Mouse (Mus musculus): ENCODE data around the gene Gm20532.
A peak's percentile ranks its signal among the peaks of the same experiment; 100 is the strongest.

Gm20532 gene

DNA sequence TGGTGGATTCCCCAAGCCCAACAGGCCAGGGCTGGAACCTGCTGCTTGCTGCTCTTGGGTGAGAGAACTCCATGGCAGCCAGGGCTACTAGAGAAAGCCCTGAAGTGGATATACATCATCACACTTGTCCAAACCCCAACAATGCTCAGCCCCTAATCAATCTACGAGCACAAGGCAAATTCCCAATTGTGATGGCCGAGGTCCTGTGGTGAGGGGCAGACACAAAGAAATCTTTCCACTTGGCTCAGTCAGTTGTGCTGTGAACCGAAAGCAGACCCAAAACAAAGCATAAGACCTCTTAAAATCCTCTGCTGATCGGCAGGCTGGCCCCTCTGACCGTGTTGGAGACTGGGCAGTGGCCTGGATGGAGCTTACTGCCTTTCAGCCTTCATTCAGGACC is 11.6 kb upstream of the Gm20532 start:
- DNase-seq = no peak

DNA sequence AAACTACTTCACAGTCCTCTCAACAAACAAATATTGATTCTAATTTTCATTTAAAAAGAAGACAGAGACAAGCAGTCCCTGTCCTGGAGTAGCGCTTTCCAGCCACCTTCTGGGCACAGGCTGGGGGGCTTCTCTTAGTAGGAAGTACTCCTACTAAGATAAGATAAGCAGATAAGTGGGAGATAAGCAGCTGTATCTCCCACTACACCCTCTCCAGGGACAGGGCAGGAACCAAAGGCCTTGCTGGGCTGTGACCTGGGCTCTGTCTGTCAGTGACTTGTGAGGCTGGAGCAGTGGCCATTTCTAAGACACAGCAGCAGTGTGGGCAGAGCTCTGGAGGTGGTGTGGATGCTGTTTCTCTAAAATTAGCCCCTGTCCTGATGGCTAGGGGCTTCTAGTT is 11.1 kb upstream of the Gm20532 start:
- DNase-seq = no peak

GRCm38 (mm10) chr2:26575865-26576264 is 10.6 kb upstream of the Gm20532 start:
- DNase-seq = no peak

- DNase-seq = no peak
Measured at GRCm38 (mm10) chr2:26576462-26576861, 10.0 kb upstream of the Gm20532 start.

DNA sequence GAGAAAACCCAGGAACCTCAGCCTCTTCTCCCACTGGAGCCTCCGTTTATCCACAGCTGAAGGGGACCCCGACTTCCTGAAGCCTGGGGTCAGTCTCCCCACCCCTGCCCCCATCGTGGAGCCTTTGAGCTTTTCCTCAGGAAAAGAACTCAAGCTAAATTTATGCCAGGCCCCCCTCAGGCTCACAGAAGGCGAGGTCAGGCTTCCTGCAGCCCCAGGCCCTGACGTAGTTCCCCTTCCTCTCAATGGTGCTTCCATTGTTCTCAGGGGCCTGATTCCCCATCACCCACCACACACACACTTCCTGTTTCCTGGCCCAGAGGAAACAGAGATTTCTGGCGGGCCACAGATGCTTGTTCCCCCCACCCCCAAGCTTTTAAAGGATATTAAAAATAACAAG is 8.1 kb upstream of the Gm20532 start:
- peak; percentile 30 for DNase-seq

- DNase-seq = no peak
Measured at GRCm38 (mm10) chr2:26579714-26580113, 6.7 kb upstream of the Gm20532 start, which contains the start of gene Egfl7. Egfl7 (plus strand) TSS chr2:26580014.

GRCm38 (mm10) chr2:26580751-26581150 is 5.7 kb upstream of the Gm20532 start:
- DNase-seq = no peak

GRCm38 (mm10) chr2:26582203-26582602 is 4.2 kb upstream of the Gm20532 start:
- DNase-seq = no peak

- no peak for DNase-seq
Measured at GRCm38 (mm10) chr2:26582741-26583140, 3.7 kb upstream of the Gm20532 start.

- no peak for DNase-seq
Measured at GRCm38 (mm10) chr2:26583640-26584039, 2.8 kb upstream of the Gm20532 start.

- no peak for DNase-seq
Measured at GRCm38 (mm10) chr2:26585713-26586112, 726 bp upstream of the Gm20532 start.

GRCm38 (mm10) chr2:26587044-26587405 is 586 bp downstream of the Gm20532 start:
- peak; percentile 58 for DNase-seq

DNA sequence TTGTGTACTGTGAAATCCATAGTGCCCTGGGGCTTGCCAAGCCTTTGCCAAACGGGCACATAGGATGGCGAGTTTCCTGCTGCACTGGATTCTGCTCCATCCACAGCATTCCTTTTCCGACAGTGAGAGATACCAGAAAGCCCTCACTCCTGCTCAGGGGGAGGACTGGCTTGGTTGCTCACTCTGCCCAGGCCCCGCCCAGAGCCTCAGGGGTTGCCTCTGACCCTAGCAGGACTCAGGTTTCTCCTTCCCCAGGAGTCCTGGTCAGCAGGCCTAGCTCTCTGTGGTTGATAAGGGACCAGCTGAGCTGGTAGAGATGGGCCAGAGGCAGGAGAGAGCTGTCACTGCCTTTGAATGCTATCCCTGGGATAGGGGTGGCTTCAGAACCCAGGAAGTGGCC is 2.1 kb downstream of the Gm20532 start:
- no peak for DNase-seq

DNA sequence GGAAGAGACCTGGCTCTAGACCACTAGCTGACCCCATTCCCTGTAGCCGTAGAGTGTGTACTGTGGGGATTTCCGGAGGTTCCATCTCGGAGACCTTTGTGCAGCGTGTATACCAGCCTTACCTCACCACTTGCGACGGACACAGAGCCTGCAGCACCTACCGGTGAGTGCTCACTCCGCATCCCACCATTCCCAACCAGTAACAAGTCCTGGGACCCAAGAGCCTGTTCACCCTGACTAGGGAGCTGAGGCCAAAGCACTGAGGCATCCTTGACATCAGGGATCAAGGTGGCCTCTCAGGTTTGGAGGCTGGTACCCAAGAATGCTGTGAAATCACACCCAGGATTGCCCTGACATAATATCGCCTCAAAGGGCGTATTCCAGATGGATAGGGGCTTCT is 2.8 kb downstream of the Gm20532 start:
- no peak for DNase-seq

DNA sequence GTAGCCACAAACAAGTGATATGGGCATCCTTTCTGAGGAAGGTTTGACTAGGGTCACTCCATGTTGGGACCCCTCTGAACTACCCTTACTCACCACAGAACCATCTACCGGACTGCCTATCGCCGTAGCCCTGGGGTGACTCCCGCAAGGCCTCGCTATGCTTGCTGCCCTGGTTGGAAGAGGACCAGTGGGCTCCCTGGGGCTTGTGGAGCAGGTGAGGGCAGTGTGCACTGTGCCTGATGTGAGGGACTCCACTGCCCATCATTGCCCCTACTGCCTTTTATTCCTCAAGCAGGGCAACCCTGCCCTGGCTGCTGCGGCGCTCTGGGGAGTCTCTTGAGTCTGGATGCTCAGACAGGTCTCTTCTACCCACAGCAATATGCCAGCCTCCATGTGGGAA is 3.8 kb downstream of the Gm20532 start:
- DNase-seq = no peak

DNA sequence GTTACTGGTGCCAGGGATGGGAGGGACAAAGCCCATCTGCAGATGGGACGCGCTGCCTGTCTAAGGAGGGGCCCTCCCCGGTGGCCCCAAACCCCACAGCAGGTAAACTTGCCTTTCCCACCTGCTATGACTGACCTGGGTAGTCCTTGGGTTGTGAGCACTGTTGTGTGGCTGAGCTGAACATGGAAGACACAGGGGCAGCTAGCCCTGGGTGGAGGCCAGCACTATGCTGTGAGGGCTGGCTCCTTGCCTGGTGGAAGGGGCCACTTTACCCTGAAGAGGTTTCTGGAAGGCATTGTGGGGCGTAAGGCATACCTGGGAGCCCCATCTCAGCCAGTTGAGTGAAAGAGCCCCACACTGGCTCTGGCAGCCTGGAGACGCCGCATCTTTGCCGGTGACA is 4.5 kb downstream of the Gm20532 start:
- no peak for DNase-seq

DNA sequence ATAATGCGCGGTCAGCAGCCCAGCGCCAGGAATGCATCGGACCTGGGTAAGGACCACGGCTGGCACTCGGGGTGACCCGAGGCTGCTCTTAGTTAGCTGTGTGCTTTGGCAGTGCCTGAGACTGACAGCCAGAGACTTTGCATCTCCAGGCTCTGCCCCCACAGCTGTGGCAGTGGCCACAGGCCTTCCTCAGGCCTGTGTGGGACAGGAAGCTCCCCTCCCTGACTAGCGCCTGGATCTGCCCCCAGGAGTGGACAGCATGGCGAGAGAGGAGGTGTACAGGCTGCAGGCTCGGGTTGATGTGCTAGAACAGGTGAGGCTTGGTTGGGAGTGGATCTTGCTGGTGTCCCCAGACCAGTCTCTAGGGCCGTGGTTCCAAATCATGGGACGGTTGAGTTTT is 5.0 kb downstream of the Gm20532 start:
- no peak for DNase-seq

DNA sequence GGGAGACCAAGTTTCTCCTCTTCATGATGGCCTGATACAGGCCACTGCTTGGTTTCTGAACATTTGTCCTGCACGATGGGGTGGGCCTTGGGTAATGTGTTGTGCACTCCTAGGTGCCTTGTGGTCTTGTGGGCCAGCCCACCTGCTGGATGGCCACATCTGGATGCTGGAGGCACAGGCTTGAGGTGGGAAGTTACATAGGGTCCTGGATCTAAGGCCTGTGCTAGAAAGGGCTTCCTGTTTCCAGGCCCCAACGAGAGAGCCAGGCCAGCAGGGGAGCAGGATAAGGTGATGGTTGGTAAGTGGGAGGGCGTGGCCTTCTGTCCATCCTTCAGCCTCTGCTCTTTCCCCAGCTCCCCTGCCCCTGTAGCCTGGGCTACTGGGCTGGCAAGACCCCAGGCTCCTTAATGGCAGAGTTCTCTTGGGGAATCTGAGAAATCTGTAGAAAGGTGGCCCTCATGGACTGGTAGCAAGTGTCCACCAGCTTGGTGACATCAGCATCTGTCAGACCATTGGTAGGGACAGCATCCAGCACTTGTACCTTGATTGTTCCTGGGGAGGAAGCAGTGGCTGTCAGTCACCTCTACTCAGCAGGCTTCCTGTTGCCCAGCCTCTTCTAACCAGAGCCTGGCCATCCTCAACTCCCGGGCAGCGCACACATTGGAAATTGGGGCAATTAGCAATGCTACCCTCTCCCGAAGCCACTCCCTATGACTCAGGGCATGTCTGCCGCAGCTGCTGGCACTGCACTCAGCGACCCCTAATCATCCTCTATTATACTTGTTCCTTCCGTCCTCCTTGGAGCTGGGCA is 7.0 kb downstream of the Gm20532 start:
- no peak for DNase-seq

- DNase-seq = peak; percentile 81
Measured at GRCm38 (mm10) chr2:26594022-26594346, 7.5 kb downstream of the Gm20532 start.

DNA sequence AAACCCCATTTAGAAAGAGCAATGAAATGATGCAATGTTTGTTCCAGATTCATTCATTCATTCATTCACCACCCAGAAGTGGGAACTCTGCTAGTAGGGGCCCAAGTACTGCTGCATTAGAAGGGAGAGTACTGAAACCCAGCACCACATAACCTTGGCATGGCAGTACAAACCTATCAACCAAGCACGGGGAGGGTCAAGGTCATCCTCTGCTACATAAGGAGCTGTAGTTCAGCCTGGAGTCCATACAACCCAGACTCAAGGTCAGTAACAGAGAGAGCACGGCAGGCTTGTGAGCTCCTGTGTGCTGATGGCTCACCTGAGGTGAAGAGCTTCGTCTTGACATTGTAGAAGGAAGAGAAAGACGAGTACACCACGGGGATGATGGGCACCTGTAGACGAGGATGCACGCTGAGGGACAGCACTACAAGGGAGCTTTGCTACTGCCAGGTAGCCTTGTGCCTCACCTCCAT is 8.1 kb downstream of the Gm20532 start:
- DNase-seq = no peak

- no peak for DNase-seq
Measured at GRCm38 (mm10) chr2:26594934-26595724, 8.7 kb downstream of the Gm20532 start.

DNA sequence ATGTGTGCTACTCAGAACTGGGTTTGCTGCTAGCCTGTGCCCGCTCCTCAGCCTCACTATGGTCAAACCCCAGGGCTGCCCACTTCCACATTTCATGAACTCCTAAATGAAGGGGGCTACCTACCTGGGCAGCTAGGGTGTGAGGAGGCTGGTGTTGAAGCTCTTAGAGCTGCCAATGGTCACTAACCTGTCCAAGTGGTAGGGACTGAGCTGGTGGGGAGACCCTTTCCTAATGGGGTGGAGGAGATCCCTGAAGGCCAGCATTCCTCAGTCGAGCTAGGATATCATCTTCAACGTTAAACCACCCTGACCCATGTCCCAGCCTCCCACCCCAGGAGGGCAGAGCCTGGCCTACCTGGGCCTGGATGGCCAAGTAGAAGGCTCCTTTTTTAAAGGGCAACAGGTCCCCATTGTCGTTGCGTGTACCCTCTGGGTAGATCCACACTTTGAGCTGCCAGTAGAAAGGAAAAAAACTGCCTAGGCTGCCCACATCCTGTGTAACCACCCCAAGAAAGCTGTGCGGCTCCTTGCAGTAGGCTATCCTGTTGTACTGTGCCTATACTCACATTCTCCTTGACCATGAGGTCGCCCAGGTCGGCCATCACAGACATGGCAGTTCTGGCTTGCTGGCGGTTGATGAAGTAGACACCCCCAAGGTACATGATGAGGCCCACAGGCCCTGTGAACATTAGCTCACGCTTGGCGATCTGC is 9.4 kb downstream of the Gm20532 start:
- DNase-seq = peak; percentile 38

- no peak for DNase-seq
Measured at GRCm38 (mm10) chr2:26596898-26597297, 10.5 kb downstream of the Gm20532 start.

GRCm38 (mm10) chr2:26597810-26598209 is 11.4 kb downstream of the Gm20532 start:
- no peak for DNase-seq

Measured in thymus, postnatal 14 days (tissue).